Mouse (Mus musculus): ENCODE data around the gene Adgre5. TPM values are rescaled to one million over a fixed set of nuclear protein-coding genes. Genes with fewer than 3 reads are reported as not detected.

The Adgre5 gene
- total and polyA plus RNA-seq, 3 experiments: 0.54 to 23.6 (median 3.7) TPM

- Histone ChIP-seq H3K36me3 (replicated peaks in 1 of 2; ENCODE audit: control insufficient read depth in 1 of 2, insufficient read depth in 1 of 2, low read length in 1 of 2) (no peaks in the 10 kb centered on the region), H3K9me3 (replicated peaks; ENCODE audit: low read length) (no peaks in the 10 kb centered on the region), H3K79me2 (replicated peaks; ENCODE audit: control insufficient read depth, extremely low read depth, insufficient read depth, poor library complexity, severe bottlenecking) (no peaks in the 10 kb centered on the region), H3K4me3 (replicated peaks in 1 of 3; ENCODE audit: low read depth in 2 of 3, low read length in 2 of 3, poor library complexity in 1 of 3) (no peak overlapping the region), H3K4me2 (ENCODE audit: insufficient read depth, low read depth, poor library complexity, severe bottlenecking) (peak overlapping the region; percentile 89), H3K9ac (ENCODE audit: insufficient read depth, low read depth) (no peak overlapping the region), H3K4me1 (ENCODE audit: control insufficient read depth in 1 of 2, insufficient read depth in 2 of 2) (peaks cover 4 to 58% of the 10 kb centered on the region in 2 experiments; a peak in 3 of 4 replicates), H3K27me3 (replicated peaks) (no peaks in the 10 kb centered on the region), H3K27ac (ENCODE audit: insufficient read depth, low read depth) (peak overlapping the region; percentile 70)
- DNase-seq (ENCODE audit: extremely low read depth): no peak
- TF ChIP-seq BHLHE40 (IDR thresholded peaks at IDR 0.05; ENCODE audit: low read depth, low read length): peak; percentile 44; the same call in 1 of the 2 replicates
- TF ChIP-seq PAX5 (IDR thresholded peaks at IDR 0.05; ENCODE audit: low read length): no peak
- in situ Hi-C loops (cut with MboI; ENCODE audit: low pct_ligation_motif_present, low pct_unique_long_range_greater_than_20kb, low sequenced_read_pairs) (no loop called here), dilution Hi-C loops (cut with MboI; ENCODE audit: extremely low pct_ligation_motif_present, extremely low pct_unique_long_range_greater_than_20kb, low sequenced_read_pairs) (no loop called here)
Measured at GRCm38 (mm10) chr8:83749265-83749664, 8.1 kb upstream of the Adgre5 start.

- no peak overlapping the region for H3K4me3 ChIP-seq (replicated peaks in 1 of 3; ENCODE audit: low read depth in 2 of 3, low read length in 2 of 3, poor library complexity in 1 of 3)
- H3K9me3 ChIP-seq (replicated peaks; ENCODE audit: low read length): no peaks in the 10 kb centered on the region
- H3K27ac ChIP-seq (ENCODE audit: insufficient read depth, low read depth): peak overlapping the region; percentile 76
- peak overlapping the region; percentile 89 for H3K4me2 ChIP-seq (ENCODE audit: insufficient read depth, low read depth, poor library complexity, severe bottlenecking)
- H3K4me1 ChIP-seq (ENCODE audit: control insufficient read depth in 1 of 2, insufficient read depth in 2 of 2): peaks cover 4 to 63% of the 10 kb centered on the region in 2 experiments; a peak in 3 of 4 replicates
- H3K79me2 ChIP-seq (replicated peaks; ENCODE audit: control insufficient read depth, extremely low read depth, insufficient read depth, poor library complexity, severe bottlenecking): no peaks in the 10 kb centered on the region
- H3K36me3 ChIP-seq (replicated peaks in 1 of 2; ENCODE audit: control insufficient read depth in 1 of 2, insufficient read depth in 1 of 2, low read length in 1 of 2): no peaks in the 10 kb centered on the region
- H3K27me3 ChIP-seq (replicated peaks): no peaks in the 10 kb centered on the region
- peak; percentile 98 for DNase-seq (ENCODE audit: extremely low read depth)
- H3K9ac ChIP-seq (ENCODE audit: insufficient read depth, low read depth): peak overlapping the region; percentile 15; the same call in 1 of the 2 replicates
- dilution Hi-C loops (cut with MboI; ENCODE audit: extremely low pct_ligation_motif_present, extremely low pct_unique_long_range_greater_than_20kb, low sequenced_read_pairs) (no loop called here), in situ Hi-C loops (cut with MboI; ENCODE audit: low pct_ligation_motif_present, low pct_unique_long_range_greater_than_20kb, low sequenced_read_pairs) (no loop called here)
- TF ChIP-seq MAZ (IDR thresholded peaks at IDR 0.05; ENCODE audit: low read depth, low read length) (peak; percentile 95), BHLHE40 (IDR thresholded peaks at IDR 0.05; ENCODE audit: low read depth, low read length) (peak; percentile 92), USF1 (IDR thresholded peaks at IDR 0.05; ENCODE audit: low read depth, low read length) (no peak), MAFK (IDR thresholded peaks at IDR 0.05; ENCODE audit: insufficient replicate concordance, low read length) (peak; percentile 44; the same call in 1 of the 2 replicates), NRF1 (IDR thresholded peaks at IDR 0.05; ENCODE audit: low read depth, low read length) (peak; percentile 22; the same call in 1 of the 2 replicates), ZMIZ1 (IDR thresholded peaks at IDR 0.05; ENCODE audit: low read depth, low read length) (peak; percentile 52; the same call in 1 of the 2 replicates), ZNF384 (IDR thresholded peaks at IDR 0.05; ENCODE audit: low read depth, low read length) (no peak), CTCF (conservative IDR thresholded peaks at IDR 0.05 in 1 of 2, IDR thresholded peaks at IDR 0.05 in 1 of 2; ENCODE audit: low read depth in 2 of 2, low read length in 2 of 2) (no peak), ELF1 (IDR thresholded peaks at IDR 0.05; ENCODE audit: low read depth, low read length) (no peak), EP300 (IDR thresholded peaks at IDR 0.05; ENCODE audit: low read length) (peak; percentile 96), ETS1 (conservative IDR thresholded peaks at IDR 0.05; ENCODE audit: low read depth, low read length) (peak; percentile 99), ZKSCAN1 (IDR thresholded peaks at IDR 0.05; ENCODE audit: borderline replicate concordance, low read depth, low read length) (no peak), SMC3 (IDR thresholded peaks at IDR 0.05; ENCODE audit: low read depth, low read length) (no peak), KAT2A (IDR thresholded peaks at IDR 0.05; ENCODE audit: insufficient replicate concordance, low read length) (0 out of 2 replicates have a peak, but pooled peaks have one; percentile 55), IRF4 (IDR thresholded peaks at IDR 0.05; ENCODE audit: low read depth, low read length) (peak; percentile 89), CHD1 (IDR thresholded peaks at IDR 0.05; ENCODE audit: low read depth, low read length) (no peak), USF2 (conservative IDR thresholded peaks at IDR 0.05; ENCODE audit: low read depth, low read length) (no peak), POLR2AphosphoS2 (IDR thresholded peaks at IDR 0.05; ENCODE audit: low read depth, low read length) (no peak), MEF2A (IDR thresholded peaks at IDR 0.05; ENCODE audit: borderline replicate concordance, low read depth, low read length) (peak; percentile 100), GABPA (IDR thresholded peaks at IDR 0.05; ENCODE audit: insufficient replicate concordance, low read depth, low read length) (no peak), SIN3A (IDR thresholded peaks at IDR 0.05; ENCODE audit: low read length) (peak; percentile 88), E2F4 (IDR thresholded peaks at IDR 0.05; ENCODE audit: insufficient replicate concordance, low read depth, low read length) (no peak), HCFC1 (IDR thresholded peaks at IDR 0.05; ENCODE audit: low read depth, low read length) (peak; percentile 30; the same call in 1 of the 2 replicates), UBTF (IDR thresholded peaks at IDR 0.05; ENCODE audit: low read depth, low read length) (no peak), MAX (IDR thresholded peaks at IDR 0.05; ENCODE audit: low read length) (0 out of 2 replicates have a peak, but pooled peaks have one; percentile 29), TBP (conservative IDR thresholded peaks at IDR 0.05; ENCODE audit: low read depth, low read length) (peak; percentile 95), CHD2 (IDR thresholded peaks at IDR 0.05; ENCODE audit: low read length) (peak; percentile 96), MXI1 (IDR thresholded peaks at IDR 0.05; ENCODE audit: low read depth, low read length) (peak; percentile 64), NELFE (IDR thresholded peaks at IDR 0.05; ENCODE audit: low read depth, low read length) (peak; percentile 76; the same call in 1 of the 2 replicates), JUND (conservative IDR thresholded peaks at IDR 0.05; ENCODE audit: low read depth, low read length) (peak; percentile 15; the same call in 1 of the 2 replicates), TCF12 (IDR thresholded peaks at IDR 0.05; ENCODE audit: low read depth, low read length) (peak; percentile 99)
Measured at GRCm38 (mm10) chr8:83748708-83749107, 7.6 kb upstream of the Adgre5 start.
